Mouse (Mus musculus): ENCODE results near the gene Uba2. TPM values are rescaled to one million over a fixed set of nuclear protein-coding genes. Genes with fewer than 3 reads are reported as not detected.

Uba2 gene
- 145 TPM for polyA plus RNA-seq (2017; shearing (Covaris generic))

DNA sequence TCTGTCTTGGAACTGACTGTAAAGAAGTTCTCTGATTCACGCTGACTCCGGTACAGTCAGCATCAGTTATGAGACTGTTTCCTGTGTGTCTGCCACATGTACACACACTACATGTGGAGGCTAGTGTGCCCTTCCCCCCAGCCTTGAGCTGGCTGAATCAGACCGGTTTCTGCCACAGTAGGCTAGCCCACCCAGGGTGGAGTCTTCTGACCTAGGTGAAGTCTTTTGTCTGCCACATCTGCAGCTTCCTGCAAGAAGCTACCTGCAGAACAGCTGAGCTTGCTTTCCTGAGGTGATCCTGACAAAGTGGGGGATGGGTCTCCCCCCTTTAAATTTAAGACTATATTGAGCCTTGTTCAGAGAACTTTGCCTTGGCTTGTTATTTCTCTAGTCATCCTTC lies at the start of gene Uba2:
Gene Uba2, minus strand, starts transcription at position 146 of the 400 bp plus-strand sequence.

DNA sequence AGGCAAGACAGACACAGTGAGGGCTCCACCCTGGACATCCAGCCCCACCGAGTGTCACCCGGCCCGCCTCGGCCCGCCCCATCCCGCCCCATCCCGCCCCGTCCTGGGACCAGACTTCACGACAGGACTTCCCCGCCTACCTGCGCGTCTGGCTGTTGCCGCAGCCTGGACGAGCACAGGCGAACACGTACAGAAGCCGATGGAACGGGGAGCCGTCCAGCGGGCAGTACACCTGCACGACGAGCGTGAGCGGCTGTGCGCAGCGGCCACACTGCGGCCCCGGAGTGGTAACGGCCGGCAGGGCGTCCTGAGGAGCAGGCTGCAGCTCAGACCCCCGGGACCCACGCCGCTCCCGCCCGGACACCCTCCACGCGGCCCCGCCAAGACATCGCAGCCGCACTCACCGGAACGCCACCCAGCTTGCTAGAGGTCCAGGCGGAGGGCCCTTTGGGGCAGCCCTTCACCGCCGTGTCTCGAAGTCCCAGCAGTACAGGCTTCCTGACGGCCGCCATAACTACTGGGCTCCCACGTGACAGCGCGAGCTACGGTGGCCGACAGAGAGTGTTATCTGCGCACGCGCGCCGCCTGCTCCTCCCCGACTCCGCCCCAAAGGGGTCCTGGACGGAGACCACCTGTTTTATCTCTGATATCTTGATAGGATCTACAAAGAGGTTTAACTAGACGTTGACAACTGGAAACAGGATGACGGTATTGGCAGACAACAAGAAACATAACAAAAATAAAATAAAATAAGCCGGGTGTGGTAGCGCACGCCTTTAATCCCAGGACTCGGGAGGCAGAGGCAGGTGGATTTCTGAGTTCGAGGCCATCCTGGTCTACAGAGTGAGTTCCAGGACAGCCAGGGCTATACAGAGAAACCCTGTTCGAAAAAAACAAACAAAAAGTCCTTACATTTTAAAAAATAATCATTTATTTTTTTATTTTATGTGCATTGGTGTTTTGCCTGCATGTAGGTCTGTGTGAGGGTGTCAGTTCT lies 27.0 kb upstream of the Uba2 start, which contains the start of gene Pdcd2l:
Gene Pdcd2l, minus strand, starts transcription at position 530 of the 997 bp plus-strand sequence.

GRCm38 (mm10) chr7:34133117-34133762 lies 36.2 kb downstream of the Uba2 start, which contains the start of gene Wtip:
Gene Wtip, minus strand, starts transcription at chr7:34133268.

GRCm38 (mm10) chr7:34094911-34095481 lies 74.4 kb downstream of the Uba2 start, which contains the start of gene Scgb1b30:
Gene Scgb1b30, plus strand, starts transcription at chr7:34095431.

Other genes with a start within 250 kb of the Uba2 start
- gene Scgb2b26, start 224.6 kb downstream of the Uba2 start, polyA plus RNA-seq (2017; shearing (Covaris generic)): not detected
- not detected for gene Scgb2b27, start 155.7 kb downstream of the Uba2 start, polyA plus RNA-seq (2017; shearing (Covaris generic))
- not detected for gene Scgb1b27, start 148.1 kb downstream of the Uba2 start, polyA plus RNA-seq (2017; shearing (Covaris generic))
- gene Scgb1b30, start 74.2 kb downstream of the Uba2 start, polyA plus RNA-seq (2017; shearing (Covaris generic)): not detected
- gene Wtip, start 36.3 kb downstream of the Uba2 start, polyA plus RNA-seq (2017; shearing (Covaris generic)): not detected
- gene Pdcd2l, start 27.1 kb upstream of the Uba2 start, polyA plus RNA-seq (2017; shearing (Covaris generic)): 51.7 TPM
- 266 TPM for gene Gpi1, start 60.7 kb upstream of the Uba2 start, polyA plus RNA-seq (2017; shearing (Covaris generic))
- 0.95 TPM for gene Gm6096, start 81.4 kb upstream of the Uba2 start, polyA plus RNA-seq (2017; shearing (Covaris generic))
- 27.3 TPM for gene 4931406P16Rik, start 144.0 kb upstream of the Uba2 start, polyA plus RNA-seq (2017; shearing (Covaris generic))
- 174 TPM for gene Lsm14a, start 223.7 kb upstream of the Uba2 start, polyA plus RNA-seq (2017; shearing (Covaris generic))